Mouse (Mus musculus) liver, embryonic 14.5 days (tissue): ENCODE results near the gene Fam84b.

Experiments
- CTCF ChIP-seq: IDR thresholded peaks from 2 replicates; pipeline ENCODE4 v1.5.1; 2016; ENCODE audit warnings: antibody characterized with exemption, low read depth, control low read depth
- EP300 ChIP-seq: IDR thresholded peaks from 2 replicates; pipeline ENCODE4 v1.6.1; 2016; ENCODE audit warnings: antibody characterized with exemption, low read depth

GRCm38 (mm10) chr15:60783761-60784160, 69.8 kb downstream of the Fam84b start:
- no peak for TF ChIP-seq EP300
- TF ChIP-seq CTCF, result no peak
